Mouse (Mus musculus) urinary bladder, postnatal 36 days (tissue): Measurements from ENCODE around the gene Supt4a.

Experiments used
- DNase-seq, 2 experiments: peaks; one replicate each; pipeline ENCODE4 v3.0.0; 2022; ENCODE audit warnings: low spot score in 2 of 2, mixed read lengths in 1 of 2

The Supt4a gene

DNA sequence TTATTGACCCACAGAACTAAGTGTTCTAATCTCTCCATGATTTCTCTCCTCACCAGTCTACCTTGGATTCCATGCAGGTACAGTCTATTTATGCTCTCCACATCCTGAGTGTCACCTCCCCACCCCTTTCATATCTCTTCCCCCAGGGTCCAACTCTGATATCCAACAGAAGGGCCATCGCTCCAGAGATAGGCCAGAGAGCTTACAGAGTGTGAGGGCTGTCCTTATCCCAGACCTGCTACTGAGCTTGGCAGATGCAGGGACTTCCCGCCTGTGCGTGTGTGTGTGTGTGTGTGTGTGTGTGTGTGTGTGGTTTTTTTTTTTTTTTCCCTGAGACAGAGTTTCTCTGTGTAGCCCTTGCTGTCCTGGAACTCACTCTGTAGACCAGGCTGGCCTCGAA is 31.4 kb downstream of the Supt4a start:
- DNase-seq: no peak

DNA sequence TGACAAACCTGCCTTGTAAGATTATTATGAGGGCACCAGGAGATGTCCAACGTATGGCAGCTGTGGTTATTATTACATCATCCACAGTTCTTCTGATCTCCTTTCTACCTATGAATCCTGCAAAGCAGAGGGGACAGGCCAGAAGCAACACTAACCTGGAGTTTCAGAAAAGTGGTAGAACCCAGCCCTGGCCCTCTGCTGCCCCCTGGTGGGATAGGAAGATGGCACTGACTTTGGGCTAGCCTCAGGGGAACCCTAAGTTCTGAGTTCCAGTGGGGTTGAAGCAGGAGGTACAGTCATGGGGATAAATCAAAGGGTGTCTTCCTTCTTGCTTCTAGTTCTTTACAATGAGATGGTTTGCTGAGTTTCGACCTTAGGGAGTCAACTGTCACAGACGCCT is 33.6 kb downstream of the Supt4a start:
- DNase-seq: peak; percentile 74 to 75

DNA sequence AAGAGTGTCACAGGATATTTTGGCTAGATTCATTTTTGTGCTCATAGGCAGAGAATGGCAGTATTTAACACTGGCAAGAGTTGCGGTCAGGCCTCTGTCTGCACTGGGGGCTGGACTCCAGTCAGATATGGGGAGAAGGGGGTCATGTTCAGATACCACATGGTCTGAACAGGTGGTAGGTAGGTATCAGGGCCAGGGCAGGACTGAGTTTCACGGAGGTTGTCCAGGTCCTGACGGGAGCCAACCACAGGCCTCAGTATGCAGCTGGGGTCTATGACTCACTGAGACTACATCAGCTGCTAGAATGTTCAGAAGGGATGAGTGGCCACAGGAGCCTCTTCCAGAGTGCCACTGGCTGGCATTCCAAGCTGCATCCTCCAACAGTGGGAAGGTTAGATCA is 35.0 kb downstream of the Supt4a start:
- DNase-seq: no peak

DNA sequence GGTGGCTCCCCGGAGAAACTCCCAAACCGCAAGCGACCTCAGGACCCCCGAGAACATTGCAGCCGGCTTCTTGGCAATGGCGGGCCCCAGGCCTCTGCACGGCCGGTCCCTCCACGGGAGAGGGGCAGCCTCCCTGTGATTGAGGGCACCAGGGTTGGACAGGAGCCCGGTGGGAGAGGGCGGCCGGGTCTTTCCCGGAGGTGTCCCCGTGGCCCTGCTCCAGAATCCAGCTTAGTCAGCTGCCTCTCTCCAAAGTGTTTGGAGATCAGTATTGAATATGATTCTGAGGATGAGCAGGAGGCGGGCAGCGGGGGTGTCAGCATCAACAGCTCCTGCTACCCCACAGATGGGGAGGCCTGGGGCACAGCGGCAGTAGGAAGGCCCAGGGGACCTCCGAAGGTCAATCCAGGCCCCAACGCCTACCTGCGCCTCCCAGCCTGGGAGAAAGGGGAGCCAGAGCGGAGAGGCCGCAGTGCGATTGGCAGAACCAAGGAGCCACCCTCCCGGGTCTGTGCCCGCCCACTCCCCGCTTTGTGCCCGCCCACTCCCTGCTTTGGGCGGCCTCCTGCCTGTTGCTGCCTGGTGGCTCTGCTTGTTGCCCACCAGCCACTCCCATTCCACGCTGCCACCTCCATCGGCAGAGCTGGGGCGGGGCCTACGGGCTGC is 40.9 kb downstream of the Supt4a start:
- peak; percentile 47 to 52 for DNase-seq

DNA sequence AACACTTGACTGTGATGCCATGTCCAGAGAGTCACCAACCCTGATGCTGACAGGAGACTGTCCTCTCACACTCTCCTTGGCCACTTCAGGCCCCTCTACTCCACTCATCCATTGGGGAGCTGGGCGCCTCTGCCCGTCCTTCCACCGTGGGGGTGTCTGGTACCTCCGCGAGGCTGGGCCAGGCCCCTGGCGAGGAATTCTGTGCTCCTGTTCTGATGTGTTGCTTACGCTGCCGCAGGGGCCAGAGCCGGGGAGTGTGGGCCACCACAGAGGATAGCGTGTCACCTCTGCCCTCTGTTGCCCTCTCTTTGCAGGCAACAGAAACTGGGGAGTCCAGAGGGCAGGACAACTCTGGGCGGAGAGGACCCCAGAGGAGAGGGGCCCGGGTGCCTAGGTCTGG is 41.6 kb downstream of the Supt4a start:
- DNase-seq: no peak

DNA sequence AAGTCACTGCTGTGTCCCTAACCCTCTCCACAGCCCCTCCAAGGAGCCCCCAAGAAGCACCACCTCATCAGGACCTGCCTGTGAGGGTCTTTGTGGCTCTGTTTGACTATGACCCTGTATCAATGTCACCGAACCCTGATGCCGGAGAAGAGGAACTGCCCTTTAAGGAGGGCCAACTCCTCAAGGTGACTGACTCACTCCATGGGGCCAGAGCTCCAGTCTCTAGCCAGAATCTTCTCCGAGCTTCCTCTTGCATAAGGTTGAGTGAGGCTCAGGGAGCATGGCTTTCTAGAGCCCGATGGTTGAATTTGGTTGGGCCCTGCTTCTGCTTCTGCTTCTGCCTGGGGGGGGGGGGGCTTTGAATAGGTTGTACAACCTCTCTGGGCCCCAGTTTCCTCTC is 42.0 kb downstream of the Supt4a start:
- DNase-seq: no peak

DNA sequence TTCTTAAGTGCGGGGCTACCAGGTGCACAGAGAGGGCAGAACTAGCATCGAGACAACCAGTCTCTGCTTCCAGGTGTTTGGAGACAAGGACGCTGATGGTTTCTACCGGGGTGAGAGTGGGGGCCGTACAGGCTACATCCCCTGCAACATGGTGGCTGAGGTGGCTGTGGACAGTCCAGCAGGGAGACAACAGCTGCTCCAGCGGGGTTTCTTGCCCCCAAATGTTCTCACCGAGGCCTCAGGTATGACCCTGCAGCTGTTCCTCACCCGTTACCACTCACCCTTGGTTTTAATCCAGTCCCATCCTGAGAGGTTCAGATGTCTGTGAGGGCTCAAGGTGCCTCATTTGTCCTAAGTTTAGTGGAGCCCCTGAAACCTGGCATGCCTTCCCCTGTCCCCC is 42.8 kb downstream of the Supt4a start:
- DNase-seq: no peak

DNA sequence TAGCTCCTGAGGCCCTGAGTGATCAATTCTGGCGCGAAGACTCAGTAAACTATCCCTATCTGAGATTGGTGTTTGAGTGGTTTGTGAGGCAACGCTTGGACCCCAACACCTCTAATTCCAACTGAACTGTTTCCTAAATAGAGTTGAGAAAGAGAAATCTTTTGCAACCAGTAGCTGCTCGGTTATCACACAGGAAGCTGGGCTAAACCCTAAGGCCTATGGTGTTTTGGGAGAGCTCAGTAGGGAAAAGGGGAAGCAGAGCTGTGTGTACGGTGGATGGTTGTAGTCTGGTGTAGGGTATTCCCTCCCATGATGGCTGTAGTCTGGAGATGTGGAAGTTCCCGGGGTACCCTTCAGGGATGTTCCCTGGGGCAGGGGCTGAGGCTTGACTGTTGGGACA is 52.7 kb downstream of the Supt4a start:
- DNase-seq: no peak
